Mouse (Mus musculus): ENCODE results near the gene Rbl1.

Rbl1 gene

DNA sequence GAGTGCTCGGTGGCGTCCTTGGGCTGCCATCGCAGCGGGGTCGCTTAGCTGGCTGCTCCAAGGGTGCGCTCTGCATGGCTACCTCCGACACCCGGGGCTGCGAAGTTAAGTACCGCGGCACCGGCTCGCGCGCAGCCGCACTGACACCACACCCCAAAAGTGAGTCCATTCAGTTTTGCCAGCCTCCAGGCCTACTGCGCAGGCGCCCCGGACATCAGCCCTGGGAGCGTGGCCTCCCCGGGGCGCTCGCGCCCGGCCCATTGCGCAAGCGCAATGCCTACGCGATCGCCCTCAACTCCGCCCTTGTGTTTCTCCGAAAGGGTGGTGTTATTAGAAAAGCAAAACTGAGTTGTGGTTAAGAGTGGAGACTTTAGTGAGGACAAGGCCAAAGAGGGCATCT, 69.3 kb downstream of the Rbl1 start, which contains the start of gene Samhd1:
TSS of gene Samhd1 (minus strand) at position 252 of the 400 bp plus-strand sequence.
- ATAC-seq (ENCODE audit: insufficient number of reproducible peaks, low FRiP score, low TSS enrichment), result peak; percentile 97

DNA sequence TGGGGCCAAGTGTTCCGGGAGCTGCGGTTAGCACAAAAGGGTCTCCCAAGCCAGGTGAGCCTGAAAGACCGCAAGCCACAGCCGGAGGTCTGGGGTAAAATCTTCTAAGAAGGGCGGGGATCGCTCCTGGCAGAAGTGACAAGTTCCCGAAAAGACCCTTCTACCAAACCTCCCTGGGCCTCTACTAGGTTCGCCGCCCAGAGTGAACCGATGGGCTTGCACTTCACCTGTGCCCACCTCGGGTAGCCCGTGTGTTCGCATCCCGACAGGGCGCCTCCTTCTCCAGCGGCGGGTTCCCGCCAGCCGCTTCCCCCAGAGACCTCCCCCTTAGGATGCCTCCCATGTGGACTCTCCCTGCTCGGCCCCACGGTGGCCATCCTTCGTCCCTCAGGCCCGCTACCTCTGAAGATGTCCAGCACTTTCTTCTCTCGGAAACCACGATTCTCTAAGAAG, 69.8 kb downstream of the Rbl1 start:
- ATAC-seq (ENCODE audit: insufficient number of reproducible peaks, low FRiP score, low TSS enrichment), result peak; percentile 42; the same call in 1 of the 2 replicates

DNA sequence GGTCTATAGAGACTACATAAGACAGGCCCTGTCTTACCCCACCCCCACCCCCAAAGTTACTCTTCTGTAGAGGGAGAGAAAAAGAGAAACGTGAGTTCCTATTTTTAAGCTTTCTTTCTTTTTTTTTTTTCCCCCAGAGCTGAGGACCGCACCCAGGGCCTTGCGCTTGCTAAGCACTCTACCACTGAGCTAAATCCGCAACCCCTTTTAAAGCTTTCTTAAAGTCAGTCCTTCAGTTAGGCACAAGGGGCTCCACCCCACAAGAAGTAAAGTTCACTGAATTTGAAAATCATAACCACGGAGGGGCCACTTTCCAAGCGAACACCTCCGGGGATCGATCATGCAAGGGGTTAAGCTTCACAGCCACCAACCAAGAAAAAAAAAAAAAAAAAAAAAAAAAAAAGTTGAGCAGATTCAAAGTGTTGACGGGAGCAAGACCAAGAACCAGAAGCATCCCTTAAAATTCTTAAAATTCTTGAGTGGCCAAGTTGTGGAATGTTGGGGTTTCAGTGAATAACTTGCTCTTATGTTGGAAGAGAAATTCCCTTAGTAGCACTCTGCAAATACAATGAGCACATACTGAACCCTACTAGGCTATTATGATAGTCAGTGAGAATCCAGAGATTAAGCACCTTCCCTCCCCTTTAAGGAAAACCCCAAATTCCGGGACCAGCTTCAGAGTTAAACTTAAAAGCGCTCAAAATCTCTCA, 70.4 kb downstream of the Rbl1 start:
- no peak for ATAC-seq (ENCODE audit: insufficient number of reproducible peaks, low FRiP score, low TSS enrichment)

DNA sequence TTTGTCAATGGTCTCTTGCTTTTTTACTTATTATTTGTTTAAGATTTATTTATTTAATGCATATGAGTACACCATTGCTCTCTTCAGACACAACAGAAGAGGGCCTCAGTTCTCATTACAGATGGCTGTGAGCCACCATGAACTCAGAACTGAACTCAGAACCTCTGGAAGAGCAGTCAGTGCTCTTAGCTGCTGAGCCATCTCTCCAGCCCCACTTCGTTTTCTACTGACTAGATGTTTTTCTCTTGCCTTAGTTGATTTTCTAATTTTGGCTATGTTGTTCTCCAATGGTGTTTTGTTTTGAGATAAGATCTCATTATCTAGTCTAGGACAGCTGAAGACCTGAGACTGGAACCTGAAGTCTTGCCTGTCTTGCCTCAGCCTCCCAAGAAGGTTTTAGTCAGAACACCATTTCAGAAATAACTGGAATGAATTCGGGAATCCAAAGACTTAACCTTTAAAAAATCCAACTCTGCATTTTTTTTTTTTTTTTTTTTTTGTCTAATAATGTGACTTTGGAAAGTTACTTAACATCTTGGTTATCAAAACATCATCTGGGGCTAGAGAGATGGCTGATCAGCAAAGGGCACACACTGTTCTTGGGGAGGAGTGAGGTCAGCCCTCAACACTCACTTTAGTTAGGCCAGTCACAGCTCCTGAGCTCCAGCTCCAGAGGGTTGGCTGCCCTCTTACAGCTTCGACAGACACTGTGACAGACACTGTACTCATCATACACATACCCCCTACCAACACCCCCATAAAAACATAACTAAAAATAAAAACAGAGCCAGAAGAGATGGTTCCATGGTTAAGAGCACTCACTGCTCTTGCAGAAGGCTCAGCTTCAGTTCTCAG, 71.4 kb downstream of the Rbl1 start:
- no peak for ATAC-seq (ENCODE audit: insufficient number of reproducible peaks, low FRiP score, low TSS enrichment)

DNA sequence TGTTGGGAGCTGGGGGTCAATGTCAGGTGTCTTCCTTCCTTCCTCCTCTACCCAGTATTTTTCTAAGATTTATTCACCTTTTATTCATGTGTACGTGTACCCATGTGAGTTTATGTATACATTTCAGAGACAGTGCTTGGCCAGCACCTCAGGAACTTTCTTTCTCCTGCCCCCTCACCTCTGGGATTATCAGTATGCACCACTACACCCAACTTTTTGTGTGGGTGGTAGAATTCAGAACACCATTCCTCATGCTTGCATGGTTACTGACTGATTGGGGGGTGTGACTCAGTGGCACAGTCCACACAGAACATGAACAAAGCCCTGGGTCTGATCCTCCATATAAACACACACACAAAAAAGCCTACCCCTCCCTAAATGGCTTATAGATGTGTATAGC, 72.2 kb downstream of the Rbl1 start:
- ATAC-seq (ENCODE audit: insufficient number of reproducible peaks, low FRiP score, low TSS enrichment), result no peak

DNA sequence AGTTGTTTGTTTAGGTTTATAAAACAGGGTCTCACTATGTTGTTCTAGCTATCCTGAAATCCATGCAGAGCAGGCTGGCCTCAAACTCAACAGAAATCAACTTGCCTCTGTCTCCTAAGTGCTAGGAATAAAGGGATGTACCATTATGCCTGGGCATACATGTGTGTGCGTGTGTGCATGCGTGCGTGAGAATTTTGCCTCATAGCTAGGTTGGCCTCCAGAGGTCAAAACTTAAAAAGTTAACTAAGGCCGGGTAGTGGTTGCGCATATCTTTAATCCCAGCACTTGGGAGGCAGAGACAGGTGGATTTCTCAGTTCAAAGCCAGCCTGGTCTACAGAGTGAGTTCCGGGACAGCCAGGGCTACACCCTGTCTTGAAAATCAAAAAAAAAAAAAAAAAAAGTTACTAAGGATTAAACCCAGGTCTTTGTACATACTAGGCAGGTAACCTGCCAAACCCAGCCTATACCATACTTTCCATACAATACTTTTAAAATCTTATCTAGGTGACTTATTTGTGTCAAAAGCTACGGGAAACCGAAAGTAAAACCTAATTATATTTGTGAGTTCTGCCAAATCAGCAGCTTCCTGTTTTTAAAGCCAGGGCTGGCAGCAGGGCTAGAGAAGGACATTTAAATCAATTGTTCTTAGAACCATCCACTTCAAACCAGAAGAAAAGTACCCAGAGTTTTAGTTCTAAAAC, 73.4 kb downstream of the Rbl1 start:
- no peak for ATAC-seq (ENCODE audit: insufficient number of reproducible peaks, low FRiP score, low TSS enrichment)

DNA sequence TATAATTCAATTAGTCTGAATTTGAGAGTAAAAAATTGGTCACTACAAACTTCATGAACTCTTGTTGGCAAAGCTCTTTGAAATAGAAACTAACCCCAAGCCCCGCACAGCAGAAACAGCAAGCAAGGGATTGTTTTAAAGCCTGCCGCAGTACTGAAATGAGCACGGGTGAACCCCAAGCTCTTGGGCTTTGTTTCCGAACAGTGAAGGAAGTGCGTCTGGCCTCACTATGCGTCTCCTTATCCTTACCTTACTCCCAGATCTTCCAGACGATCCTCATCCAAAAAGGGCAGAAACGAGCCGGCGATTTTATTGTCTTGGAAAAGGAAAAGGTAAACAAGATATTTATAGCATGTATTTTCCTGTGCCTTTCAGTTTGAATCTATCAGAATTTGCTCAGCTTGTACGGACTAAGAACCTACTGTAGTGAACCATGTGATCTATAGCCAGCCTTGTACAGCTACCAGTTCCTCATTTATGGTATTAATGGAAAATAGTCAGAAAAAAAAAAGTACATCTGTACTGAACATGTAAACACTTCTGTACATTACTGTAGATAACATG, 74.7 kb downstream of the Rbl1 start:
- ATAC-seq (ENCODE audit: insufficient number of reproducible peaks, low FRiP score, low TSS enrichment), result no peak

DNA sequence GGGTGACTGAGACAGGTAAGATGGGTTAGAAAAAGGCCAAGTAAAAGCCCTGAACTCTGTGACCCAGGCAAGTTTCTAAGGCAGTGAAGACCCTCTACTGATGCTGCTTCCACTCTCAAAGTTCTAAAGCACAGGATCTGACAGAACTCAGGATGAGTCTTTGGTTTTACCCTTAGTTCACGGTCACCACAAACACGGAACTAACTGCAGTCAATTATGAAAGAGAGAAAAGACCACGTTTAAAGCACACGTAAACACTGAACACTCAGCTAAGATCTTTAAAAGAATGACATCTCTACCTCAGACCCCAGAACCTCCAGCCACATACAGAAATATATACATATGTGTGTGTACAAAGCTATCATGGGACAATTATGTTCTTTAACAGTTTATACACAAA, 75.2 kb downstream of the Rbl1 start:
- ATAC-seq (ENCODE audit: insufficient number of reproducible peaks, low FRiP score, low TSS enrichment), result no peak

DNA sequence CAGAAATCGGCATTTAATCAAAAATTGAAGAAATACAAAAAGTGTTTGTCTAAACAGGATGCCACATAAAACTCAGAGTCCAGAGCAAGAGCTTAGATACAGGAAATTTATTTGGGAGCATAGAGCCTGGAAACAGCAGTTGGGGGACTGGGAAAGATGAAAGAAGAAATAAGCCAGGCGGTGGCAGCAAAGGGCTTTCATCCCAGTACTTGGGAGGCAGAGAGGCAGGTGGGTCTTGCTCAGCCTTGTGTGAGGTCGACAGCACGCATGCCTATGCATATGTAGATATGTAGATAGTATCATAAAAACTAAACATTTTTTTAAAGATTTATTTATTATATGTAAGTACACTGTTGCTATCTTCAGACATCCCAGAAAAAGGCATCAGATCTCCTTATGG, 76.3 kb downstream of the Rbl1 start:
- ATAC-seq (ENCODE audit: insufficient number of reproducible peaks, low FRiP score, low TSS enrichment), result no peak

DNA sequence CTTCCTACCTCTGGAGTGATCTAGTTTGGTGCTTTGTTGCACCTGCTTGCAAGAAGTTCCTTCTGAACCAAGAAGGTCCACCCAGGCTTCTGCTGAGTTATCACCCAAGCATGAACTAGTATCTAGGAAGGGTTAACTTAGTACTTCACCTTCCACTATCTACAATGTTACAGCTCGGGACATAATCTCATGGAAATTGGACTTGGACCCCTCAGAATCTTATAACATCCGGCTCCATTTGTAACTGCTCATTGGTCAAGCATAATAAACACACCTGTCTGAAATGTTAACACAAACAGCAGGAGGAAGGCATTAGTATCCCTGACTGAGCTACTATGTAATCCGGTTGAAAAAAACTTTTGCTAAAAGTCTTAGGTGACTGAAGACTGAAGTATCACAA, 77.0 kb downstream of the Rbl1 start:
- ATAC-seq (ENCODE audit: insufficient number of reproducible peaks, low FRiP score, low TSS enrichment), result no peak

DNA sequence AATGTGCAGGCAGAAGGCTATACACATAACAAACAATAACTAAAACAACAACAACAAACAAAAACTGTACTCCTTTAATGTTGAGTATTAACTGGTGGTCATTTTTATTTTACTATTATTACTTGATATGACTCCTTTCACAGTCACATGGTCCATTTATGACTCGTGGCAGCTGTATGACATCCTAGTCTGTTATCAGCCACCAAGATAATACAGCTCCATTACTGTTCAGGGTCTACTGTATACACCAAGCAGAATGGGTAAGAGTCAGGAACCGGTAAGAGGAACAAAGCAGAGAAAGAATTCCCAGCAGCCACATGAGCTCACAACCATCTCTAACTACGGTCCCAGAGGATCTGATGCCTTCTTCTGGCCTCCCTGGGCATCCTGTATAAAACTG, 79.1 kb downstream of the Rbl1 start:
- ATAC-seq (ENCODE audit: insufficient number of reproducible peaks, low FRiP score, low TSS enrichment), result no peak

DNA sequence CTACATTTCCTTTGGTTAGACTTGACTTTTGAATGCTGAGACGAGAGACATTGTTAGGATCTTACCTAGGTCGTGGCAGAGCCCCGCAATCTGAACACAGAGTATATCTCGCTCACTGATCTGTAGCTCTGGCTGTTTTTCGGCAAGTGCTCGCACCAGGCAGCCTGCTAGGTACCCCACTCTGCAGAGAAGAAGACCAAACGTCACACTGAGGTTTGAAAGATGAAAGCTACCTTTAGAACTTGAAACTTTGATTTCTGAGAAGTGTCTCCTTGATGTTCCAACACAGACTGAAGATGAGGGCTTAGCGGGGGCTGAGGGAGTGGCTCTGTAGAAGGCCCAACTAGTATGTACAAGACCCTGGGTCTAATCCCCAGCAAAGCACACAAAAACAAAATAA, 82.6 kb downstream of the Rbl1 start:
- ATAC-seq (ENCODE audit: insufficient number of reproducible peaks, low FRiP score, low TSS enrichment), result no peak

DNA sequence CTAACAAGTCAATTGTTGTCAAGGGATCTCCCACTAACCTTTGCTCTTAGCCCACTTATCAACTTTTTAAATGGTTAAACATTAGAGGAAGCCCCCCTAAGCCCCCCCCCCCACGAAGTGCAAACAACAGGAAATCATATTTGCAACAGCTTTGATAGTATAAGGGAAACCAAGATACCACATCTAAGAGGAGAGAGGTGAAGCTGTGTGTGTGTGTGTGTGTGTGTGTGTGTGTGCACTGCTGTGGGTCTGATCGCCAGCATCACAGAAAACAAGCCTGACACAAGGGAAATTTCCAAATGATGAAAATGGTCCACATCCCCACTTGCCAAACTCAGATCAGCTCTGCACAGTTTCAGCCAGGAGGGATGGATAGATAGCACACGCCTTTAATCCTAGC, 85.3 kb downstream of the Rbl1 start:
- no peak for ATAC-seq (ENCODE audit: insufficient number of reproducible peaks, low FRiP score, low TSS enrichment)

DNA sequence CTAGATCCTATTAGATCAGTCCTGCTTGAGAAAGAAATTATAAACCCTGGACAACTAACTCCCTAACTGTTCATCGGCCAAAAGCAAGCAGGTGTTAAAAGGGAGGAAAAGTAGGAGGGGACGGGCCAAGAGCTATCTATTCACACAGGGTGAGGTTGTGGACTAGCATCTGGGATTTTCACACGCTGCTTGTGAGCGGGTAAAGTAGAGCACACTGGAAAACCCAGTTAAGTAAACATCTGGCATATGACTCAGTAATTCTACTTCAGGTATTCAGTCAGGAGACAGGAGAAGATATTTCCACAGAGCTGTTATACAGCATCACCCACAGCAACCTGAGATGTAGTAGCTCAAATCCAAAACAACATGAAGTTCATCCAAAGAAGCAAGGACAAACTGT, 85.8 kb downstream of the Rbl1 start:
- no peak for ATAC-seq (ENCODE audit: insufficient number of reproducible peaks, low FRiP score, low TSS enrichment)

DNA sequence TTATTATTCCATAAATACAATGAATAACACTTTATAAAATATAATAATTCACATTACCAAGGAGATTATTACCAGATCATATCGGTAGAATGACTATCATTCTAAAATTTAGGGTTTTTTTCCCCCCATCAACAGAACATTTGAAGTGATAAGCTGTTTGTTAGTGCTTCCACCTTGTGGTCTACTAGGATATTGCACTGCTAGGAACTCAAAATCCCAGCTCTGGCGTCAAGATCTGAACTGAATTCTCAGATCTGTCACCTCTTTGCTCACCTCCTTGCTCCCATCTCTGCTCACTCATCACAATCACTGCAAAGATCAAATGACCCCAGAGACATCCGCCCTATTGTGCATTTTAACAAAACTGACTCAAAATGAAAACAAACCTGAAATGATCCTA, 87.4 kb downstream of the Rbl1 start:
- ATAC-seq (ENCODE audit: insufficient number of reproducible peaks, low FRiP score, low TSS enrichment), result no peak

DNA sequence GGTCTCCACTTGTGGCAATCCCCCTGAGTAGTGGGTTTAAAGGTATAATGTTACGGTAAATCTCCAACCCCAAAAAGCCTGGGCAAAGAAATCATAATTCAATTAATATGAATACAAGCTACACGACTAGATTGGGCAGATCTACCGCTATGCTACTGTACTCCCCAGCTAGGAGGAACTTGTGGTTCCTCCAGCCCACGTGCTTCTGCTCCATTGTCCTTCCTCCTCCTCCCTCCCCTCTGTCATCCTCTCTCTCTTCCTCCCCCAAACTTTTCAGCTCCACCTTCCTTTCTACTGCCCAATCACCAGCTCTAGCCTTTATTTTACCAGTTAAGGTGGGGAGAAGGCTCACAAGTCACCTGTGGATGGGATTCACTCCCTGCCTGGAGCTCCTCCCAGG, 96.1 kb downstream of the Rbl1 start:
- ATAC-seq (ENCODE audit: insufficient number of reproducible peaks, low FRiP score, low TSS enrichment), result no peak

DNA sequence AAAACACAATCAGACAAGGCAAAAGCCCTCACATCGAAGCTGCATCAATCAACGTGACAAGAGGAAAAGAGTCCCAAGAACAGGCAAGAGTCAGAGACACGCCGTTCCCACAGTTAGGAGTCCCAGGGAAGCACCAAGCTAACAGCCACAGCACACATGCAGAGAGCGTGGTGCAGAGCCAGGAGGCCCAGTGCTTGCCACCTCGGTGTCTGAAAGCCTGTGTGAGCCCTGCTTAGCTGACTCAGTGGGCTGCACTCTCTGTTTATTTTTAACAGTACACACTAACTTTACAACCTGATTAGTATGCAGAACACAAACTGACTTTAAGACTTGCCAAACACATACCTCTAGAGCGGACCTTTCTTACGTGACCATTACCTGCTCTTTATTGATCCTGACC, 99.9 kb downstream of the Rbl1 start:
- no peak for ATAC-seq (ENCODE audit: insufficient number of reproducible peaks, low FRiP score, low TSS enrichment)

DNA sequence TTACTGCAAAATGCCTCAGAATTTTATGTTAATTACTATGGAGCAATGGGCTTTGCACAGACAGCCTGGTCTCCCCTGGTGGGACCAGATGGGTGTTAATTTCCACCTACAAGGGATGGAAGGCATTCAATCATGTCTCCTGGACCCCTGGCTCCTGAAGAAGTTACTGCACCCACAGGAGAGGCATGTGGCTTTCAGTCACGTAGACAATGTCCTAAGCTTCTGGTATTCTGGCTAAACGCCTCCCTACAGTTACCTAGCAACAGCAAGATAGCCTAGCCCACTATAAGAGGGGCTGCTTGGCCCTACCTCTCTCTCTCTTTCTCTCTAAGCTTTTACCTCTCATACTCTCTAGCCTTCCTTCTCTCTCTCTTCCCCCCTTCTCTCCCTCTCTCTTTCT, 102.1 kb downstream of the Rbl1 start:
- no peak for ATAC-seq (ENCODE audit: insufficient number of reproducible peaks, low FRiP score, low TSS enrichment)

DNA sequence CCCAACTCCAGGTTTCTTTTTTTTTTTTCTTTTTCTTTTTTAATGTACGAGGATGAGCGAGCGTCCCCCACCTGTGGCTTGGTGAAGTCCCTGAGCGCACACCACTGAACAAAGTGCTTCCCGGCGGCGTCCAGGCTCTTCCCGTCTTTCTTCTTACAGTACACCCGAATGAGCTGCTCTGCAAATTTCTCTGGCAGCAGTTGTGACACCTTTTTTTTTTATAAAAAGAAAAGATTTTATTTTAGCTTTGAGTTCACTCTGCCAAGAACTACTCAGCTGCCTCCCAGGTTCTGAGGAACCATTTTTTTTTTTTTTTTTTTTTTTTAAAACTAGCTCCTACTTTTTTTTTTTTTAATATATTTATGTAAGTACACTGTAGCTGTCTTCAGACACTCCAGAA, 102.7 kb downstream of the Rbl1 start:
- ATAC-seq (ENCODE audit: insufficient number of reproducible peaks, low FRiP score, low TSS enrichment), result no peak

DNA sequence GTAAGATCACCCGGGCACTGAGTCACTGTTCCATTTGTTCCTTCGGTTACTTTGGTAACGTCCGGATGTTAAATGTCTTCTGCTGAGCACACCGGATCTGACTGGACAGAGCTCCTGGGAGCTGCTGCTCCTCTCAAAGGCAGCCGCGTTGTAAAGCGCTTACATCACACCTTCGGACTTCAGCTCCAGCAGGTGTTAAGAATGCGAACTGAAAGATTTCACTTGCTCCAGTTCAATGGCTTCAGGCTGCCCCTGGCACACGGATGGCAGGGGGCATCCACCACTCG, 104.1 kb downstream of the Rbl1 start:
- ATAC-seq (ENCODE audit: insufficient number of reproducible peaks, low FRiP score, low TSS enrichment), result no peak

Data from cerebellum, adult (tissue).